Mouse (Mus musculus): ENCODE measurements around the gene Acox1. TPM values are rescaled to one million over a fixed set of nuclear protein-coding genes. Genes with fewer than 3 reads are reported as not detected.

The Acox1 gene
- total and polyA plus RNA-seq, 3 experiments: 16.1 to 16.8 TPM; not detected in 1

- TF ChIP-seq RCOR1 (IDR thresholded peaks at IDR 0.05; ENCODE audit: low read depth, low read length) (no peak), EP300 (IDR thresholded peaks at IDR 0.05; ENCODE audit: low read depth in 1 of 2, low read length in 2 of 2) (no peak)
- Histone ChIP-seq H3K9me3 (replicated peaks; ENCODE audit: insufficient read depth, low read length) (no peaks in the 10 kb centered on the region), H3K36me3 (ENCODE audit: control insufficient read depth in 1 of 2, insufficient read depth in 2 of 2, low read length in 2 of 2) (no peaks in the 10 kb centered on the region), H3K9ac (ENCODE audit: control insufficient read depth, low read depth, low read length, poor library complexity, severe bottlenecking) (no peak overlapping the region), H3K27ac (ENCODE audit: control insufficient read depth, low read depth, low read length) (no peak overlapping the region), H3K79me2 (ENCODE audit: control insufficient read depth, insufficient read depth, low read length, poor library complexity) (no peaks in the 10 kb centered on the region), H3K4me1 (ENCODE audit: control insufficient read depth in 1 of 2, insufficient read depth in 2 of 2, low read length in 2 of 2) (peaks cover 0 to 13% of the 10 kb centered on the region in 2 experiments; a peak in 1 of 4 replicates), H3K4me3 (ENCODE audit: control insufficient read depth in 1 of 2, insufficient read depth in 1 of 2, low read depth in 2 of 2, low read length in 2 of 2) (no peak overlapping the region), H3K27me3 (ENCODE audit: control insufficient read depth in 1 of 2, insufficient read depth in 2 of 2, low read length in 2 of 2) (no peaks in the 10 kb centered on the region)
- no peak for DNase-seq (ENCODE audit: low read depth, low spot score)
Measured at GRCm38 (mm10) chr11:116221931-116222739, 23.3 kb upstream of the Acox1 start.

- H3K9me3 ChIP-seq (replicated peaks; ENCODE audit: insufficient read depth, low read length): no peaks in the 10 kb centered on the region
- H3K79me2 ChIP-seq (ENCODE audit: control insufficient read depth, insufficient read depth, low read length, poor library complexity): no peaks in the 10 kb centered on the region
- H3K36me3 ChIP-seq (ENCODE audit: control insufficient read depth in 1 of 2, insufficient read depth in 2 of 2, low read length in 2 of 2): no peaks in the 10 kb centered on the region
- no peak overlapping the region for H3K4me3 ChIP-seq (ENCODE audit: control insufficient read depth in 1 of 2, insufficient read depth in 1 of 2, low read depth in 2 of 2, low read length in 2 of 2)
- H3K9ac ChIP-seq (ENCODE audit: control insufficient read depth, low read depth, low read length, poor library complexity, severe bottlenecking): no peak overlapping the region
- no peak overlapping the region for H3K27ac ChIP-seq (ENCODE audit: control insufficient read depth, low read depth, low read length)
- DNase-seq (ENCODE audit: low read depth, low spot score): peak; percentile 73
- H3K27me3 ChIP-seq (ENCODE audit: control insufficient read depth in 1 of 2, insufficient read depth in 2 of 2, low read length in 2 of 2): no peaks in the 10 kb centered on the region
- TF ChIP-seq MYC (IDR thresholded peaks at IDR 0.05; ENCODE audit: low read depth, low read length): 0 out of 2 replicates have a peak, but pooled peaks have one; percentile 52
- no peak for TF ChIP-seq POLR2A (IDR thresholded peaks at IDR 0.05; ENCODE audit: control insufficient read depth in 1 of 2, insufficient read depth in 1 of 2, low read depth in 1 of 2, low read length in 2 of 2, poor library complexity in 1 of 2)
- TF ChIP-seq ELF1 (IDR thresholded peaks at IDR 0.05; ENCODE audit: low read depth, low read length): 0 out of 2 replicates have a peak, but pooled peaks have one; percentile 37
- peak; percentile 61 for TF ChIP-seq HCFC1 (IDR thresholded peaks at IDR 0.05; ENCODE audit: low read depth, low read length)
- no peak for TF ChIP-seq USF2 (IDR thresholded peaks at IDR 0.05; ENCODE audit: borderline replicate concordance in 1 of 2, insufficient read depth in 1 of 2, low read depth in 1 of 2, low read length in 2 of 2)
- peak; percentile 74 for TF ChIP-seq RAD21 (IDR thresholded peaks at IDR 0.05; ENCODE audit: low read depth, low read length)
- no peak for TF ChIP-seq MXI1 (IDR thresholded peaks at IDR 0.05; ENCODE audit: low read depth, low read length)
- TF ChIP-seq SMC3 (IDR thresholded peaks at IDR 0.05; ENCODE audit: low read depth, low read length): peak; percentile 94
- TF ChIP-seq TCF12 (IDR thresholded peaks at IDR 0.05; ENCODE audit: low read depth, low read length): 0 out of 2 replicates have a peak, but pooled peaks have one; percentile 20
- peak; percentile 24; the same call in 1 of the 2 replicates for TF ChIP-seq SIN3A (IDR thresholded peaks at IDR 0.05; ENCODE audit: low read length)
- peak; percentile 62 to 94 (median 90) for TF ChIP-seq CTCF (IDR thresholded peaks at IDR 0.05 in 2 of 3, conservative IDR thresholded peaks at IDR 0.05 in 1 of 3; ENCODE audit: control insufficient read depth in 1 of 3, insufficient read depth in 1 of 3, low read depth in 2 of 3, low read length in 3 of 3, poor library complexity in 1 of 3, severe bottlenecking in 1 of 3)
- TF ChIP-seq GATA1 (IDR thresholded peaks at IDR 0.05; ENCODE audit: low read depth, low read length): 0 out of 2 replicates have a peak, but pooled peaks have one; percentile 23
- TF ChIP-seq CHD2 (IDR thresholded peaks at IDR 0.05; ENCODE audit: low read length): no peak
- peak; percentile 78 for TF ChIP-seq NRF1 (IDR thresholded peaks at IDR 0.05; ENCODE audit: insufficient read depth, low read depth, low read length, poor library complexity, severe bottlenecking)
- peak; percentile 81 for TF ChIP-seq ZC3H11A (IDR thresholded peaks at IDR 0.05; ENCODE audit: low read depth, low read length)
- no peak for TF ChIP-seq UBTF (IDR thresholded peaks at IDR 0.05; ENCODE audit: borderline replicate concordance, insufficient read depth, low read depth, low read length)
- H3K4me1 ChIP-seq (ENCODE audit: control insufficient read depth in 1 of 2, insufficient read depth in 2 of 2, low read length in 2 of 2): peaks cover 0 to 13% of the 10 kb centered on the region in 2 experiments; a peak in 1 of 4 replicates
Measured at GRCm38 (mm10) chr11:116219885-116220284, 21.0 kb upstream of the Acox1 start.
